Mouse (Mus musculus): Measurements from ENCODE around the gene Sept7. TPM values are rescaled to one million over a fixed set of nuclear protein-coding genes. Genes with fewer than 3 reads are reported as not detected.

Sept7 gene
- 6.2 and 8.8 TPM in 2 replicates for polyA plus RNA-seq (2012; rRNA removed)

- H3K4me3 ChIP-seq (ENCODE audit: control insufficient read depth, low read depth, low read length), result peak within 1 kb of the TSS; percentile 90
- H3K4me1 ChIP-seq (ENCODE audit: control insufficient read depth, insufficient read depth, low read length), result peaks cover 2% of the 10 kb centered on the region; the same call in 1 of the 2 replicates
- no peaks in the 10 kb centered on the region for H3K36me3 ChIP-seq (ENCODE audit: control insufficient read depth, insufficient read depth, low read length)
- peak within 1 kb of the TSS; percentile 93 for H3K27ac ChIP-seq (ENCODE audit: control insufficient read depth, insufficient read depth, low read depth, low read length)
- H3K27me3 ChIP-seq (ENCODE audit: control insufficient read depth, insufficient read depth, low read length), result no peaks in the 10 kb centered on the region
- TF ChIP-seq CTCF (IDR thresholded peaks at IDR 0.05; ENCODE audit: control insufficient read depth, insufficient read depth, insufficient replicate concordance, low read depth, low read length), result no peak
- TF ChIP-seq POLR2A (IDR thresholded peaks at IDR 0.05; ENCODE audit: control insufficient read depth, low read depth, low read length), result peak; percentile 73
These were observed at the start of gene Sept7 for GRCm38 (mm10) chr9:25252283-25252726. Sept7 (plus strand) TSS chr9:25252439.

- TF ChIP-seq CTCF (IDR thresholded peaks at IDR 0.05; ENCODE audit: control insufficient read depth, insufficient read depth, insufficient replicate concordance, low read depth, low read length) (no peak), POLR2A (IDR thresholded peaks at IDR 0.05; ENCODE audit: control insufficient read depth, low read depth, low read length) (no peak)
- H3K4me3 ChIP-seq (ENCODE audit: control insufficient read depth, low read depth, low read length), result no peak overlapping the region
- no peaks in the 10 kb centered on the region for H3K27me3 ChIP-seq (ENCODE audit: control insufficient read depth, insufficient read depth, low read length)
- no peaks in the 10 kb centered on the region for H3K36me3 ChIP-seq (ENCODE audit: control insufficient read depth, insufficient read depth, low read length)
- H3K27ac ChIP-seq (ENCODE audit: control insufficient read depth, insufficient read depth, low read depth, low read length), result no peak overlapping the region
- no peaks in the 10 kb centered on the region for H3K4me1 ChIP-seq (ENCODE audit: control insufficient read depth, insufficient read depth, low read length)
These were observed 44.0 kb upstream of the Sept7 start for GRCm38 (mm10) chr9:25208087-25208803.

- Histone ChIP-seq H3K4me1 (ENCODE audit: control insufficient read depth, insufficient read depth, low read length) (no peaks in the 10 kb centered on the region), H3K36me3 (ENCODE audit: control insufficient read depth, insufficient read depth, low read length) (no peaks in the 10 kb centered on the region), H3K27me3 (ENCODE audit: control insufficient read depth, insufficient read depth, low read length) (no peaks in the 10 kb centered on the region), H3K4me3 (ENCODE audit: control insufficient read depth, low read depth, low read length) (no peak overlapping the region), H3K27ac (ENCODE audit: control insufficient read depth, insufficient read depth, low read depth, low read length) (no peak overlapping the region)
- TF ChIP-seq CTCF (IDR thresholded peaks at IDR 0.05; ENCODE audit: control insufficient read depth, insufficient read depth, insufficient replicate concordance, low read depth, low read length) (no peak), POLR2A (IDR thresholded peaks at IDR 0.05; ENCODE audit: control insufficient read depth, low read depth, low read length) (no peak)
These were observed 39.7 kb upstream of the Sept7 start for GRCm38 (mm10) chr9:25212309-25213163.

- Histone ChIP-seq H3K36me3 (ENCODE audit: control insufficient read depth, insufficient read depth, low read length) (no peaks in the 10 kb centered on the region), H3K4me1 (ENCODE audit: control insufficient read depth, insufficient read depth, low read length) (no peaks in the 10 kb centered on the region), H3K4me3 (ENCODE audit: control insufficient read depth, low read depth, low read length) (no peak overlapping the region), H3K27me3 (ENCODE audit: control insufficient read depth, insufficient read depth, low read length) (no peaks in the 10 kb centered on the region), H3K27ac (ENCODE audit: control insufficient read depth, insufficient read depth, low read depth, low read length) (no peak overlapping the region)
- TF ChIP-seq POLR2A (IDR thresholded peaks at IDR 0.05; ENCODE audit: control insufficient read depth, low read depth, low read length), result no peak
- no peak for TF ChIP-seq CTCF (IDR thresholded peaks at IDR 0.05; ENCODE audit: control insufficient read depth, insufficient read depth, insufficient replicate concordance, low read depth, low read length)
These were observed 39.1 kb upstream of the Sept7 start for GRCm38 (mm10) chr9:25213164-25213557.

GRCm38 (mm10) chr9:25215411-25215810 is 36.8 kb upstream of the Sept7 start:
- Histone ChIP-seq H3K4me3 (ENCODE audit: control insufficient read depth, low read depth, low read length) (no peak overlapping the region), H3K27ac (ENCODE audit: control insufficient read depth, insufficient read depth, low read depth, low read length) (no peak overlapping the region), H3K27me3 (ENCODE audit: control insufficient read depth, insufficient read depth, low read length) (no peaks in the 10 kb centered on the region), H3K36me3 (ENCODE audit: control insufficient read depth, insufficient read depth, low read length) (no peaks in the 10 kb centered on the region), H3K4me1 (ENCODE audit: control insufficient read depth, insufficient read depth, low read length) (no peaks in the 10 kb centered on the region)
- TF ChIP-seq CTCF (IDR thresholded peaks at IDR 0.05; ENCODE audit: control insufficient read depth, insufficient read depth, insufficient replicate concordance, low read depth, low read length) (no peak), POLR2A (IDR thresholded peaks at IDR 0.05; ENCODE audit: control insufficient read depth, low read depth, low read length) (no peak)

GRCm38 (mm10) chr9:25216210-25216609 is 36.0 kb upstream of the Sept7 start:
- Histone ChIP-seq H3K4me3 (ENCODE audit: control insufficient read depth, low read depth, low read length) (no peak overlapping the region), H3K36me3 (ENCODE audit: control insufficient read depth, insufficient read depth, low read length) (no peaks in the 10 kb centered on the region), H3K27ac (ENCODE audit: control insufficient read depth, insufficient read depth, low read depth, low read length) (no peak overlapping the region), H3K27me3 (ENCODE audit: control insufficient read depth, insufficient read depth, low read length) (no peaks in the 10 kb centered on the region), H3K4me1 (ENCODE audit: control insufficient read depth, insufficient read depth, low read length) (no peaks in the 10 kb centered on the region)
- no peak for TF ChIP-seq CTCF (IDR thresholded peaks at IDR 0.05; ENCODE audit: control insufficient read depth, insufficient read depth, insufficient replicate concordance, low read depth, low read length)
- TF ChIP-seq POLR2A (IDR thresholded peaks at IDR 0.05; ENCODE audit: control insufficient read depth, low read depth, low read length), result no peak

- H3K4me3 ChIP-seq (ENCODE audit: control insufficient read depth, low read depth, low read length), result no peak overlapping the region
- H3K27ac ChIP-seq (ENCODE audit: control insufficient read depth, insufficient read depth, low read depth, low read length), result no peak overlapping the region
- H3K27me3 ChIP-seq (ENCODE audit: control insufficient read depth, insufficient read depth, low read length), result no peaks in the 10 kb centered on the region
- no peaks in the 10 kb centered on the region for H3K4me1 ChIP-seq (ENCODE audit: control insufficient read depth, insufficient read depth, low read length)
- H3K36me3 ChIP-seq (ENCODE audit: control insufficient read depth, insufficient read depth, low read length), result no peaks in the 10 kb centered on the region
- TF ChIP-seq CTCF (IDR thresholded peaks at IDR 0.05; ENCODE audit: control insufficient read depth, insufficient read depth, insufficient replicate concordance, low read depth, low read length), result no peak
- TF ChIP-seq POLR2A (IDR thresholded peaks at IDR 0.05; ENCODE audit: control insufficient read depth, low read depth, low read length), result no peak
These were observed 33.3 kb upstream of the Sept7 start for GRCm38 (mm10) chr9:25218954-25219353.

Data from testis, adult 2 months (tissue).